Comparison of ENCODE assay signal across 8 mouse cellular contexts in genomic region chr5:123992193-123992637, GRCm38 (mm10). TPM values are rescaled to one million over a fixed set of nuclear protein-coding genes. Genes with fewer than 3 reads are reported as not detected.
DNase-seq lines count a peak whose midpoint lies in the region; ATAC-seq and TF ChIP-seq lines count a peak whose summit lies in the region.

No protein-coding gene starts in this region.

- H3K27ac ChIP-seq in liver, embryonic 12.5 days, result 0 out of 2 replicates have a peak overlapping the region, but pooled peaks have one; percentile 1
- no peak overlapping the region for H3K27ac ChIP-seq in liver, embryonic 11.5 days (ENCODE audit: low read depth, low read length)
- peak overlapping the region; percentile 75 for H3K27ac ChIP-seq in embryonic fibroblast, embryonic 13.5 days (ENCODE audit: insufficient read depth, low read length)
- peak overlapping the region; percentile 75 for H3K27ac ChIP-seq in lung, embryonic 16.5 days (ENCODE audit: low read length)

- intact Hi-C loops in heart, postnatal 10 days (cut with DNase I), result loop anchor here (1.0 to 5.0 kb wide), 3 partner anchors 19 to 170 kb away; partner anchors contain the start of gene Hip1r

- no peak for ATAC-seq in liver, embryonic 12.5 days
- ATAC-seq in liver, embryonic 11.5 days (replicated peaks; ENCODE audit: low FRiP score), result no peak
- ATAC-seq in lung, embryonic 16.5 days (ENCODE audit: low read depth), result peak; percentile 45
- no peak for ATAC-seq in inflammation-experienced regulatory T-cells, adult 6 months

- H3K9ac ChIP-seq in liver, embryonic 12.5 days, result no peak overlapping the region
- H3K9ac ChIP-seq in liver, embryonic 11.5 days (ENCODE audit: low read depth, low read length), result no peak overlapping the region
- H3K9ac ChIP-seq in lung, embryonic 16.5 days (ENCODE audit: low read length), result peak overlapping the region; percentile 13; the same call in 1 of the 2 replicates

- H3K4me3 ChIP-seq in liver, embryonic 12.5 days, result no peak overlapping the region
- no peak overlapping the region for H3K4me3 ChIP-seq in liver, embryonic 11.5 days (ENCODE audit: low read depth, low read length)
- no peak overlapping the region for H3K4me3 ChIP-seq in embryonic fibroblast, embryonic 13.5 days (ENCODE audit: insufficient read depth, low read length)
- H3K4me3 ChIP-seq in lung, embryonic 16.5 days (ENCODE audit: low read length), result no peak overlapping the region

- TF ChIP-seq POLR2A in embryonic fibroblast, embryonic 13.5 days (IDR thresholded peaks at IDR 0.05; ENCODE audit: low read depth, low read length), result 0 out of 2 replicates have a peak, but pooled peaks have one; percentile 55

- no peak for TF ChIP-seq CTCF in embryonic fibroblast, embryonic 13.5 days (IDR thresholded peaks at IDR 0.05; ENCODE audit: borderline replicate concordance, insufficient read depth, low read length)

- no peaks in the 10 kb centered on the region for H3K9me3 ChIP-seq in liver, embryonic 12.5 days (replicated peaks)
- H3K9me3 ChIP-seq in liver, embryonic 11.5 days (ENCODE audit: control insufficient read depth, low read length), result no peaks in the 10 kb centered on the region
- H3K9me3 ChIP-seq in lung, embryonic 16.5 days (ENCODE audit: control insufficient read depth, low read length), result no peaks in the 10 kb centered on the region

- H3K4me1 ChIP-seq in liver, embryonic 12.5 days, result peaks cover 22% of the 10 kb centered on the region
- peaks cover 12% of the 10 kb centered on the region for H3K4me1 ChIP-seq in liver, embryonic 11.5 days (replicated peaks; ENCODE audit: control insufficient read depth, insufficient read depth, low read length)
- peaks cover 10% of the 10 kb centered on the region; the same call in 1 of the 2 replicates for H3K4me1 ChIP-seq in embryonic fibroblast, embryonic 13.5 days (ENCODE audit: control insufficient read depth, insufficient read depth, low read length)
- peaks cover 13% of the 10 kb centered on the region for H3K4me1 ChIP-seq in lung, embryonic 16.5 days (replicated peaks; ENCODE audit: control insufficient read depth, insufficient read depth, low read length)

- peaks cover 32% of the 10 kb centered on the region; the same call in 1 of the 2 replicates for H3K36me3 ChIP-seq in liver, embryonic 12.5 days
- H3K36me3 ChIP-seq in liver, embryonic 11.5 days (ENCODE audit: control insufficient read depth, insufficient read depth, low read length), result peaks cover 2% of the 10 kb centered on the region; the same call in 1 of the 2 replicates
- H3K36me3 ChIP-seq in lung, embryonic 16.5 days (ENCODE audit: control insufficient read depth, insufficient read depth, low read length), result no peaks in the 10 kb centered on the region

- WGBS in liver, embryonic 12.5 days (ENCODE audit: insufficient replicate concordance), result 67% methylated on average over 10 of the region's 10 CpGs
- 80% methylated on average over 10 of the region's 10 CpGs for WGBS in liver, embryonic 11.5 days
- 60% methylated on average over 10 of the region's 10 CpGs for WGBS in lung, embryonic 16.5 days

- no peaks in the 10 kb centered on the region for H3K27me3 ChIP-seq in liver, embryonic 12.5 days (replicated peaks)
- H3K27me3 ChIP-seq in liver, embryonic 11.5 days (replicated peaks; ENCODE audit: control insufficient read depth, insufficient read depth, low read length), result no peaks in the 10 kb centered on the region; the same call in 1 of the 2 replicates
- H3K27me3 ChIP-seq in lung, embryonic 16.5 days (ENCODE audit: control insufficient read depth, insufficient read depth, low read depth, low read length), result no peaks in the 10 kb centered on the region

- DNase-seq in liver, embryonic 11.5 days (ENCODE audit: low spot score), result no peak
- DNase-seq in heart, postnatal 10 days, result peak; percentile 84 to 88
- DNase-seq in embryo, embryonic 10.5 days (ENCODE audit: low spot score), result no peak
- DNase-seq in thymus, postnatal 25 days, result no peak

- no peak overlapping the region for H3K4me2 ChIP-seq in liver, embryonic 12.5 days
- H3K4me2 ChIP-seq in liver, embryonic 11.5 days, result no peak overlapping the region
- no peak overlapping the region for H3K4me2 ChIP-seq in lung, embryonic 16.5 days (ENCODE audit: low read depth, low read length)

RNA-seq across cellular contexts. Expression of gene Hip1r, which starts 18.8 kb away (rescaled TPM):
- polyA plus RNA-seq in liver, embryonic 12.5 days (2016; fragmentation: Nextera tagmentation; extraction: Ambion mirVana), result 15.2 and 16.7 TPM in 2 replicates
- 20.2 and 20.6 TPM in 2 replicates for polyA plus RNA-seq in liver, embryonic 11.5 days (2014; fragmentation: Nextera tagmentation; extraction: Ambion mirVana)
- polyA plus RNA-seq in embryonic fibroblast, embryonic 13.5 days (2011; ENCODE audit: insufficient read length, low read depth, missing spikeins), result 5.9 and 6.2 TPM in 2 replicates
- total RNA-seq in heart, postnatal 10 days (2021), result 10 to 100 TPM; 26.1 to 41.6 TPM
- 13.8 and 14.5 TPM in 2 replicates for polyA plus RNA-seq in lung, embryonic 16.5 days (2015; fragmentation: Nextera tagmentation; extraction: Ambion mirVana)
- 10 to 100 TPM in 2 of 3 experiments, 1 to 10 TPM in 1; 5.9 to 20.1 (median 14.8) TPM for polyA plus RNA-seq in inflammation-experienced regulatory T-cells, adult 6 months (2017; shearing (Covaris generic))

RNA-seq across cellular contexts. Expression of gene Vps37b, which starts 39.9 kb away (rescaled TPM):
- polyA plus RNA-seq in liver, embryonic 12.5 days (2016; fragmentation: Nextera tagmentation; extraction: Ambion mirVana), result 20.9 and 21.8 TPM in 2 replicates
- polyA plus RNA-seq in liver, embryonic 11.5 days (2014; fragmentation: Nextera tagmentation; extraction: Ambion mirVana), result 31.3 TPM in 2 replicates
- polyA plus RNA-seq in embryonic fibroblast, embryonic 13.5 days (2011; ENCODE audit: insufficient read length, low read depth, missing spikeins), result 12.6 and 13.1 TPM in 2 replicates
- total RNA-seq in heart, postnatal 10 days (2021), result 10 to 100 TPM; 38.0 to 46.7 TPM
- 39.2 and 41.6 TPM in 2 replicates for polyA plus RNA-seq in lung, embryonic 16.5 days (2015; fragmentation: Nextera tagmentation; extraction: Ambion mirVana)
- polyA plus RNA-seq in inflammation-experienced regulatory T-cells, adult 6 months (2017; shearing (Covaris generic)), result 10 to 100 TPM; 18.4 to 21.9 (median 18.7) TPM

Comparison
In these comparisons a context has a peak if more than half of its experiments do, and no peak if none do; other contexts are left out.
1. DNase-seq: peak in heart, postnatal 10 days (2 of 2); none in liver, embryonic 11.5 days (single experiment), embryo, embryonic 10.5 days (single experiment) and thymus, postnatal 25 days (single experiment).